Mouse (Mus musculus): Measurements from ENCODE around the gene Cnr2. TPM values are rescaled to one million over a fixed set of nuclear protein-coding genes. Genes with fewer than 3 reads are reported as not detected.
A peak's percentile ranks its signal among the peaks of the same experiment; 100 is the strongest.

Gene Cnr2
- polyA plus RNA-seq, 1 experiment: 0.16 TPM

DNA sequence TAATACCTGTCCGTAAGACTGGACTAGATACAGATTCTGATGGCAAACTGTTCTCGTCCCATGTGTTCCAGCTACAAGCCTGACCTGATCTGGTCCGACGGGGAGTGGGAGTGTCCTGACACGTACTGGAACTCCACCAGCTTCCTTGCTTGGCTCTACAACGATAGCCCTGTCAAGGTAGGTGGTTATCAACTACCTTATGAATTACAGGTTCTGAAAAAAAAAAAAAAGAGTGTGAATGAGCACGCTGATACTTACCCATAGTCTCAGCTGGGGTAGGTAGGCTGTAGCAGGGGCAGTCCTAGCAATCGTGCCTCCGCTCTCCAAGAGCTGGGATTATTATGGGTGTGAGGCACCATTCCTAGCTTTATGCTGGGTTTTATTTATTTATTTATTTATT is 34.6 kb downstream of the Cnr2 start:
- no peaks in the 10 kb centered on the region for H3K36me3 ChIP-seq (ENCODE audit: control insufficient read depth, insufficient read depth, low read length, poor library complexity, severe bottlenecking)
- TF ChIP-seq POLR2A (IDR thresholded peaks at IDR 0.05; ENCODE audit: insufficient read depth, low read length): no peak
- TF ChIP-seq CTCF (IDR thresholded peaks at IDR 0.05; ENCODE audit: low read depth, low read length): no peak
- no peak overlapping the region for H3K27ac ChIP-seq (ENCODE audit: insufficient read depth, low read length)
- H3K4me3 ChIP-seq (ENCODE audit: low read depth, low read length): no peak overlapping the region
- H3K9ac ChIP-seq (ENCODE audit: low read depth, poor library complexity, severe bottlenecking): no peak overlapping the region
- H3K4me1 ChIP-seq (ENCODE audit: control insufficient read depth, insufficient read depth, low read length): no peaks in the 10 kb centered on the region
- H3K9me3 ChIP-seq (replicated peaks; ENCODE audit: control insufficient read depth, insufficient read depth, low read length, poor library complexity, severe bottlenecking): no peaks in the 10 kb centered on the region
- no peaks in the 10 kb centered on the region for H3K27me3 ChIP-seq (ENCODE audit: control insufficient read depth, insufficient read depth, low read length, poor library complexity, severe bottlenecking)

DNA sequence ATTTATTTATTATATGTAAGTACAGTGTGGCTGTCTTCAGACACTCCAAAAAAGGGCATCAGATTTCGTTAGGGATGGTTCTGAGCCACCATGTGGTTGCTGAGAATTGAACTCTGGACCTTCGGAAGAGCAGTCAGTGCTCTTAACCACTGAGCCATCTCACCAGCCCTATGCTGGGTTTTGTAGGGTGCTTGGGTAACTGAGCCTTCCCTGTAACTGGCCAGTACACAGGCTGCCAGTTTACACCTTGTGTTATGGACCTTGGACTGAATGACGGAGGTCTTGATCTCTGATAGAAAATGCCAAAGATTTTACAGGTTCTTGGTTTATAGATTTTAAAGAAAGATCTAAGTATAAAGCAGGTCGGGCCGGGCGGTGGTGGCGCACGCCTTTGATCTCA is 35.0 kb downstream of the Cnr2 start:
- H3K9ac ChIP-seq (ENCODE audit: low read depth, poor library complexity, severe bottlenecking): no peak overlapping the region
- no peaks in the 10 kb centered on the region for H3K9me3 ChIP-seq (replicated peaks; ENCODE audit: control insufficient read depth, insufficient read depth, low read length, poor library complexity, severe bottlenecking)
- H3K4me3 ChIP-seq (ENCODE audit: low read depth, low read length): no peak overlapping the region
- TF ChIP-seq EP300 (IDR thresholded peaks at IDR 0.05; ENCODE audit: insufficient read depth, low read depth, low read length) (no peak), POLR2A (IDR thresholded peaks at IDR 0.05; ENCODE audit: insufficient read depth, low read length) (no peak), CTCF (IDR thresholded peaks at IDR 0.05; ENCODE audit: low read depth, low read length) (no peak)
- no peaks in the 10 kb centered on the region for H3K27me3 ChIP-seq (ENCODE audit: control insufficient read depth, insufficient read depth, low read length, poor library complexity, severe bottlenecking)
- no peak overlapping the region for H3K27ac ChIP-seq (ENCODE audit: insufficient read depth, low read length)
- no peaks in the 10 kb centered on the region for H3K36me3 ChIP-seq (ENCODE audit: control insufficient read depth, insufficient read depth, low read length, poor library complexity, severe bottlenecking)
- no peaks in the 10 kb centered on the region for H3K4me1 ChIP-seq (ENCODE audit: control insufficient read depth, insufficient read depth, low read length)

DNA sequence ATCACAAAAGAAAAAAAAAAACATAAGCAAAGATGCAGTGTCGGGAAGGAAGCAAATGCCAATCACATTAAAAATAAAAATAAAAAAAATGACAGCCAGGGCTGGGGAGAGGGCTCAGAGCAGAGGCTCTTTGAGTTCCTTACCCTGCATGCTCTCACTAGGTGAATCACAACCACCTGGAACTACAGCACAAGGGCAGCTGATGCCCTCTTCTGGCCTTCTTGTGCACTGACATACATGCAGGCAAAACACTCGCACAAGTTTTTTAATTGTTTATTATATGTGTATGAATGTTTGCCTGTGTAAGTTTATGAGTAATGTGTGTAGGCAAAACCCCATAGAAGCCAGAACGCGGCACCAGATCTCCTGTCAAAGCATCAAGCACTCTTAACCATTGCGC is 36.6 kb downstream of the Cnr2 start:
- no peaks in the 10 kb centered on the region for H3K36me3 ChIP-seq (ENCODE audit: control insufficient read depth, insufficient read depth, low read length, poor library complexity, severe bottlenecking)
- H3K27ac ChIP-seq (ENCODE audit: insufficient read depth, low read length): no peak overlapping the region
- TF ChIP-seq CTCF (IDR thresholded peaks at IDR 0.05; ENCODE audit: low read depth, low read length): peak; percentile 64
- no peak for TF ChIP-seq POLR2A (IDR thresholded peaks at IDR 0.05; ENCODE audit: insufficient read depth, low read length)
- TF ChIP-seq EP300 (IDR thresholded peaks at IDR 0.05; ENCODE audit: insufficient read depth, low read depth, low read length): no peak

DNA sequence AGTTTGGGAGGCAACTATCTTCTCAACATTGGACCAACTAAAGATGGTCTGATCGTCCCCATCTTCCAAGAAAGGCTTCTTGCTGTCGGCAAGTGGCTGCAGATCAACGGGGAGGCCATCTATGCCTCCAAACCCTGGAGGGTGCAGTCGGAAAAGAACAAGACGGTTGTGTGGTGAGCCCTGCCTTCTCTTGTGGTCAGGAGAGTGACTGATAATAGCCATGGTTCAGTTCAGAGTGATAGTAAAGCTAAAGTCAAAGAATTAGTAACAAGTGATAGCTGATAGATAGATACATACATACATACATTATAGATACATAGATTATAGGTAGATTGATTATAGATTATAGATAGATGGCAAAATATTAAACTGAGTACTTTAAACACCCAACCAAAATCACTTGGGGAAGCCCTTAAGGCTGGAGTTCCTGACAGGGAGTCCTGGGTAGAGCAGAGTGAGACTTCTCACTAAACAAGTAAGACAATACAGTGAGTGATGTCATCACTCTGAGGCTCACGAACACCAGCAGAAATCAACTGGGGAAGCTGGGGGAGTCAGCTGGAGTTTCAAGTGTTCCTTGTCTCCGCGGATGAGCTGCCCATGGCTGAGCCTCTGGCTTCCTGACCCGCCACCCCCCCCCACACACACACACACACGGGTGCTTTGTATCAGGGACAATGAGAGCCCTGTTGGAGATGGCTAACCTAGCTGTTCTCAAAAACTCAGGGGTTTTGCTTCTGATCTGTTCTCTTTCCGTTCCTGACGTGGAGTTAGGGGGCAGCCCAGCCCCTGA is 39.7 kb downstream of the Cnr2 start:
- H3K4me1 ChIP-seq (ENCODE audit: control insufficient read depth, insufficient read depth, low read length): peaks cover 2% of the 10 kb centered on the region
- no peak overlapping the region for H3K4me3 ChIP-seq (ENCODE audit: low read depth, low read length)
- H3K27ac ChIP-seq (ENCODE audit: insufficient read depth, low read length): no peak overlapping the region
- no peaks in the 10 kb centered on the region for H3K36me3 ChIP-seq (ENCODE audit: control insufficient read depth, insufficient read depth, low read length, poor library complexity, severe bottlenecking)
- no peaks in the 10 kb centered on the region for H3K9me3 ChIP-seq (replicated peaks; ENCODE audit: control insufficient read depth, insufficient read depth, low read length, poor library complexity, severe bottlenecking)
- no peak overlapping the region for H3K9ac ChIP-seq (ENCODE audit: low read depth, poor library complexity, severe bottlenecking)
- H3K27me3 ChIP-seq (ENCODE audit: control insufficient read depth, insufficient read depth, low read length, poor library complexity, severe bottlenecking): no peaks in the 10 kb centered on the region
- TF ChIP-seq EP300 (IDR thresholded peaks at IDR 0.05; ENCODE audit: insufficient read depth, low read depth, low read length) (no peak), CTCF (IDR thresholded peaks at IDR 0.05; ENCODE audit: low read depth, low read length) (no peak), POLR2A (IDR thresholded peaks at IDR 0.05; ENCODE audit: insufficient read depth, low read length) (no peak)

More for the DNA sequence above, 36.6 kb downstream of the Cnr2 start:
- Histone ChIP-seq H3K4me1 (ENCODE audit: control insufficient read depth, insufficient read depth, low read length) (no peaks in the 10 kb centered on the region), H3K27me3 (ENCODE audit: control insufficient read depth, insufficient read depth, low read length, poor library complexity, severe bottlenecking) (no peaks in the 10 kb centered on the region), H3K9me3 (replicated peaks; ENCODE audit: control insufficient read depth, insufficient read depth, low read length, poor library complexity, severe bottlenecking) (no peaks in the 10 kb centered on the region), H3K4me3 (ENCODE audit: low read depth, low read length) (no peak overlapping the region), H3K9ac (ENCODE audit: low read depth, poor library complexity, severe bottlenecking) (no peak overlapping the region)

DNA sequence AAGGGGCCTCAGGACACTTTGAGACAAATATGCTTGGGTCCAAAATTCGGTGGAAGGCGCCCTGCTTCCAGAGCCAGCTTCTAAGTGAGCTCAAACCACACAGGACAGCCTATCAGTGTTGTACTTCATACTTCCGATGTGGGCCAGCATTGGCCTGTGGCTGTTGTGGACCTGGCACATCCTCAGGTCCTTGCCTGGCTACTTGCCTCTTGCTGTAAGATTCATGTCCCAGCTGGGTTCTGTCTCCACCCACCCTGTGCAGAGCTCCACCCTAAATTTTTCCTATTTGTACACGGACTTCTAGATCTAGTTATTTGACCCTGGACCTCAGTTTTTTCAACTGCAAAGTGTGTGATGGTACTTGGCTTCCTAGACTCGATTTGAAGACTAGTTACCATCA is 40.3 kb downstream of the Cnr2 start:
- no peak overlapping the region for H3K4me3 ChIP-seq (ENCODE audit: low read depth, low read length)
- no peak for TF ChIP-seq EP300 (IDR thresholded peaks at IDR 0.05; ENCODE audit: insufficient read depth, low read depth, low read length)
- H3K9me3 ChIP-seq (replicated peaks; ENCODE audit: control insufficient read depth, insufficient read depth, low read length, poor library complexity, severe bottlenecking): no peaks in the 10 kb centered on the region
- H3K9ac ChIP-seq (ENCODE audit: low read depth, poor library complexity, severe bottlenecking): no peak overlapping the region
- H3K4me1 ChIP-seq (ENCODE audit: control insufficient read depth, insufficient read depth, low read length): peaks cover 2% of the 10 kb centered on the region
- no peaks in the 10 kb centered on the region for H3K36me3 ChIP-seq (ENCODE audit: control insufficient read depth, insufficient read depth, low read length, poor library complexity, severe bottlenecking)
- H3K27me3 ChIP-seq (ENCODE audit: control insufficient read depth, insufficient read depth, low read length, poor library complexity, severe bottlenecking): no peaks in the 10 kb centered on the region
- no peak overlapping the region for H3K27ac ChIP-seq (ENCODE audit: insufficient read depth, low read length)

DNA sequence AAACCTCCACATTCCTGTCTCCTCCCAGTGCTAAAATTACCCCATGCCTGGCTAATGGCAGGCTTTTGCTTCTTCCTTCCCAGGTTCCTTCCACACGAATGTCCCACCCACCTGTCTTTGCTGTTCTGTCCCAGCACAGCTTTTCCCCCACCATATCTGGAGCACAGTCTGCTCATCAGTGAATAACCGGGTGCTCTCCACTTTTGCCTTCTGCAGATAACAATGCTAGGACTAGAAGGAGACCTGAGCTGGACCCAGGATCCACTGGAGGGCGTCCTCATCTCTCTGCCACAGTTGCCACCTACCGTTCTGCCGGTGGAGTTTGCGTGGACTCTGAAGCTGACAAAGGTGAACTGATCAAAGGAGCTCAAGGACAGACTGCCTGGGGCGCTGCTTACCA is 43.7 kb downstream of the Cnr2 start:
- H3K4me1 ChIP-seq (ENCODE audit: control insufficient read depth, insufficient read depth, low read length): peaks cover 2% of the 10 kb centered on the region
- H3K9me3 ChIP-seq (replicated peaks; ENCODE audit: control insufficient read depth, insufficient read depth, low read length, poor library complexity, severe bottlenecking): no peaks in the 10 kb centered on the region
- TF ChIP-seq POLR2A (IDR thresholded peaks at IDR 0.05; ENCODE audit: insufficient read depth, low read length) (no peak), CTCF (IDR thresholded peaks at IDR 0.05; ENCODE audit: low read depth, low read length) (peak; percentile 13), EP300 (IDR thresholded peaks at IDR 0.05; ENCODE audit: insufficient read depth, low read depth, low read length) (no peak)

More for the DNA sequence above, 43.7 kb downstream of the Cnr2 start:
- no peaks in the 10 kb centered on the region for H3K36me3 ChIP-seq (ENCODE audit: control insufficient read depth, insufficient read depth, low read length, poor library complexity, severe bottlenecking)
- H3K27ac ChIP-seq (ENCODE audit: insufficient read depth, low read length): no peak overlapping the region
- H3K4me3 ChIP-seq (ENCODE audit: low read depth, low read length): no peak overlapping the region
- no peak overlapping the region for H3K9ac ChIP-seq (ENCODE audit: low read depth, poor library complexity, severe bottlenecking)
- H3K27me3 ChIP-seq (ENCODE audit: control insufficient read depth, insufficient read depth, low read length, poor library complexity, severe bottlenecking): no peaks in the 10 kb centered on the region
